Mouse (Mus musculus) heart, postnatal 0 days (tissue): ENCODE results near the gene Iqub.
A peak's percentile ranks its signal among the peaks of the same experiment; 100 is the strongest.

Experiments
- CTCF ChIP-seq: IDR thresholded peaks from 2 replicates; pipeline ENCODE4 v1.5.1; 2016; ENCODE audit warnings: antibody characterized with exemption, control low read depth, low read depth
- EP300 ChIP-seq: IDR thresholded peaks from 2 replicates; pipeline ENCODE4 v1.6.1; 2016; ENCODE audit warnings: antibody characterized with exemption, low read depth

DNA sequence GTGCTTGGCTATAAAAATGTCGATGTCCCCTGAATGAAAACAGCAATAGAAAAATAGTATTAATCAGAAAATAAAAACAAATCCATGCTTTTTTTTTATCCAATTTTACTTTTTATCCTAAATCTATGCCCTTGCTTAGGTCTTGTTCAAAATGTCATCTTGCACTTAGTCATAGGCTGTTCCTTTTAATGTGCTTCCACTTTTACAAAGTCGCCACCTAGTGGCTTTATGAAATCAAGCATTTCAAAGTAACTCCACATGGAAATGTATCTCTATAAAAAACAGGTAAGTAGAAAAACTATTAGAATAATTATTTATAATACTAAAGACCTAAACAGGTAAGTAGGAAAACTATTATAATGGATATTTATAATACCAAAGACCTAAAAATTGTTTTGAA is 1.3 kb upstream of the Iqub start:
- TF ChIP-seq EP300 = no peak
- peak; percentile 66 for TF ChIP-seq CTCF
